Mouse (Mus musculus) erythroblast, embryonic 14.5 days (primary cell): ENCODE measurements around the gene Acd. TPM values are rescaled to one million over a fixed set of nuclear protein-coding genes. Genes with fewer than 3 reads are reported as not detected.

ENCODE experiments used
- H3K27me3 ChIP-seq: 2 replicates; pipeline ENCODE4 v1.6.1; 2012; ENCODE audit warnings: inconsistent platforms; ENCODE audit not compliant: control insufficient read depth
- H3K36me3 ChIP-seq: 2 replicates; pipeline ENCODE4 v1.6.1; 2012; ENCODE audit warnings: mild to moderate bottlenecking, inconsistent platforms; ENCODE audit not compliant: control insufficient read depth
- H3K4me1 ChIP-seq: 2 replicates; pipeline ENCODE4 v1.6.1; 2012; ENCODE audit warnings: inconsistent platforms; ENCODE audit not compliant: control insufficient read depth
- H3K4me3 ChIP-seq: replicated peaks from 2 replicates; pipeline ENCODE3; 2012; ENCODE audit warnings: moderate library complexity, mild to moderate bottlenecking, inconsistent platforms
- H3K9me3 ChIP-seq: 2 replicates; pipeline ENCODE4 v1.6.1; 2012; ENCODE audit warnings: low read length, inconsistent platforms, mixed read lengths; ENCODE audit not compliant: control insufficient read depth
- GATA1 ChIP-seq: IDR thresholded peaks from 2 replicates; pipeline ENCODE4 v1.6.1; 2012; ENCODE audit warnings: low read length, inconsistent platforms, mixed read lengths
- TAL1 ChIP-seq: IDR thresholded peaks from 3 replicates; pipeline ENCODE4 v1.6.1; 2012; ENCODE audit warnings: low read length, inconsistent platforms, mixed read lengths
- polyA plus RNA-seq: library from polyadenylated mRNA; stranded (reverse); fragments of >175 nt; gene quantifications from 2 replicates; pipeline ENCODE4 v1.2.3, GENCODE M21; 2012

The Acd gene
- polyA plus RNA-seq, 1 experiment, result 3.8 TPM

- H3K36me3 ChIP-seq, result peaks cover 29% of the 10 kb centered on the region
- H3K9me3 ChIP-seq, result no peaks in the 10 kb centered on the region
- TF ChIP-seq TAL1 (no peak), GATA1 (no peak)
- H3K27me3 ChIP-seq, result no peaks in the 10 kb centered on the region
- peaks cover 63% of the 10 kb centered on the region for H3K4me1 ChIP-seq
- H3K4me3 ChIP-seq, result no peak overlapping the region
These were observed 3.4 kb upstream of the Acd start for GRCm38 (mm10) chr8:105704146-105704812.

DNA sequence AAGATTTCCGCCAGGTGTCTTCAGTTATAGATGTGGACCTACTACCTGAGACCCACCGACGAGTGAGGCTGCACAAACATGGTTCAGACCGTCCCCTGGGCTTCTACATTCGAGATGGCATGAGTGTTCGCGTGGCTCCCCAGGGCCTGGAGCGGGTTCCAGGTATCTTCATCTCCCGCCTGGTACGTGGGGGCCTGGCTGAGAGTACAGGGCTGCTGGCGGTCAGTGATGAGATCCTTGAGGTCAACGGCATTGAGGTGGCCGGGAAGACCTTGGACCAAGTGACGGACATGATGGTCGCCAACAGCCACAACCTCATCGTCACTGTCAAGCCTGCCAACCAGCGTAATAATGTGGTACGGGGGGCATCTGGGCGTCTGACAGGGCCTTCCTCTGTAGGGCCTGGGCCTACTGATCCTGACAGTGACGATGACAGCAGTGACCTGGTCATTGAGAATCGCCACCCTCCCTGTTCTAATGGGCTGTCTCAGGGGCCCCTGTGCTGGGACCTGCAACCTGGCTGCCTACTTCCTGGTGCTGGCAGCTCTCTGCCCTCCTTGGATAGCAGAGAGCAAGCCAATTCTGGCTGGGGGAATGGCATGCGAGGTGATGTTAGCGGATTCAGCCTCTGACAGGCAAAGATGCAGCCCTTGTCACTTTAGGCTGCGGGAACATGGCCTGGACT, 2.0 kb upstream of the Acd start:
- Histone ChIP-seq H3K36me3 (peaks cover 41% of the 10 kb centered on the region), H3K9me3 (no peaks in the 10 kb centered on the region), H3K4me3 (no peak overlapping the region), H3K4me1 (peaks cover 58% of the 10 kb centered on the region), H3K27me3 (no peaks in the 10 kb centered on the region)
- TF ChIP-seq GATA1, result no peak
- TF ChIP-seq TAL1, result no peak

GRCm38 (mm10) chr8:105702001-105702401, 1.1 kb upstream of the Acd start:
- Histone ChIP-seq H3K27me3 (no peaks in the 10 kb centered on the region), H3K4me1 (peaks cover 57% of the 10 kb centered on the region), H3K36me3 (peaks cover 50% of the 10 kb centered on the region), H3K9me3 (no peaks in the 10 kb centered on the region), H3K4me3 (peak overlapping the region; percentile 77)
- TF ChIP-seq TAL1 (no peak), GATA1 (no peak)

DNA sequence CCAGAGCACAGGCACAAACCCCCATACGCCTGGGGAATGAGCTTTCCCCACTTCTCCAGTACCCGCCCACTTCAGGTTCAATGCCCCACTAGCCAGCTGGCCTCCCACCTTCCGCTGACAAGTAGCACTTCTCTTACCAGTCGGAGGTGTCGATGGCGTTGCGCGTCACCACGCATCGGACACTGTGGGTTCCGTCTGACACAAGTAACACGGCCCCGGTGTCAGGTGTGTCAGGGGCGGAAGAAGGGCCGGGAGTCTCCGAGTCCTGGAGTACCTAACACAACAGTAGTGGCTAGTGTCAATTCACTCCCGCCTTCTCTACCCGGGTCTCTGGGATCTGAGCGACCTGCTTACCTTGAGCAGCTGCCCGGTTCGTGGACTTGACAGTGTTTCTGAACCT, 336 bp downstream of the Acd start:
- no peaks in the 10 kb centered on the region for H3K9me3 ChIP-seq
- H3K27me3 ChIP-seq, result no peaks in the 10 kb centered on the region
- H3K4me3 ChIP-seq, result peak overlapping the region; percentile 77
- peaks cover 62% of the 10 kb centered on the region for H3K36me3 ChIP-seq
- H3K4me1 ChIP-seq, result peaks cover 56% of the 10 kb centered on the region
- TF ChIP-seq GATA1 (no peak), TAL1 (no peak)

DNA sequence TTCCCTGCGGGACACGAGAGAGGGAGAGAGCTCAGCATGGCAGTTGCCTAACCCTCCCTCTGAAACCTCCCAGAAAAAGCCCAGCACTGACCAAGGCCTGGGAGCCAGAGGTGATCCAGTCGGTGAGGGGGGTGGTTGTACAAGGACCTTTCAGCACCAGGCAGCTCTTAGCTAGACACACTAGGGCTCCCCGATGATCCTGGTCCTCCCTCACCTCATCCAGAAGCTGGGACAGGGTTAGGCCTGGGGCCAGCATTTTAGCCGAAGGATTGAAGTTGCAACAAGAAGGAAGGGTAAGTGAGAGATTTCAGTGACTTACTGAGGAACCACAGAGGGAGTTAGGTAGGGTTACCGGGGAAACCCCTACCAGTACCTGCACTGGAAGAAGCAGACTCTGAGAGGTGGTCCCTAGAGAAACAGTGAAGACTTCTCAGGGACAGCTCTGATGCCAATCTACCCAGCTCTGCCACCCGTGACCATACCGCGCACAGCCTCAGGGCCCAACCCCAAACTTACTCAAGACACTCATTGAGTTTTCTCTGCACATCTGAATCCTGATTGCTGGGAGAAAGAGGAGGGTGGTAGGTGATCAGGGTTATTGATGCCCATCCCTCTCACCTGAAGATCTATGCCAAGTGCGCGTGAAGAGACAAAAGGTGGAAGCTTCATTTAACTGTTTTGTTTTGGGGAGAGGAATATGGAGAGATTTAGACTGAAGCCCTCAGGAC, 1.2 kb downstream of the Acd start:
- H3K36me3 ChIP-seq, result peaks cover 70% of the 10 kb centered on the region
- TF ChIP-seq GATA1, result no peak
- no peak for TF ChIP-seq TAL1
- peak overlapping the region; percentile 77 for H3K4me3 ChIP-seq
- H3K9me3 ChIP-seq, result no peaks in the 10 kb centered on the region
- peaks cover 57% of the 10 kb centered on the region for H3K4me1 ChIP-seq
- peaks cover 2% of the 10 kb centered on the region for H3K27me3 ChIP-seq

DNA sequence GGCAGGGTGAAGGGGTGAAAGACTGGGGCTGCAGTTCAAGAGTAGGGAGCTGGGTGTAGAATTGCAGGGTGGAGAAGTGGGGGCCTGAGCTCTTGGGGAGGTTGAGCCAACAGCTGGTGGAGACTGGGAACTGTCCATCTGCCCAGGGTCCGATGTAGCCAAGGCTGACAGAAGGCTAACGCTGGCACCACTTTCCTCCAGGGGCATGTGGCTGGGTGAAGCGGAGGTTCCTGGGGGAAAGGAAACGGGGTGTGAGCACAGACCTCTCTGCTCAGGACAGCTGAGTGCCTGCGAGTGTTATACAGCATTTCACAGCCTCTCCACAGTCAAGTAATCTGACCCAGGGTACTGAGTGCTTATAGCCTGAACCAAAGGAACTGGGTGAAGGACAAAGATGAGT, 2.2 kb downstream of the Acd start:
- Histone ChIP-seq H3K4me3 (no peak overlapping the region), H3K36me3 (peaks cover 64% of the 10 kb centered on the region), H3K9me3 (no peaks in the 10 kb centered on the region), H3K4me1 (peaks cover 62% of the 10 kb centered on the region), H3K27me3 (peaks cover 9% of the 10 kb centered on the region)
- TF ChIP-seq GATA1, result no peak
- TF ChIP-seq TAL1, result no peak

DNA sequence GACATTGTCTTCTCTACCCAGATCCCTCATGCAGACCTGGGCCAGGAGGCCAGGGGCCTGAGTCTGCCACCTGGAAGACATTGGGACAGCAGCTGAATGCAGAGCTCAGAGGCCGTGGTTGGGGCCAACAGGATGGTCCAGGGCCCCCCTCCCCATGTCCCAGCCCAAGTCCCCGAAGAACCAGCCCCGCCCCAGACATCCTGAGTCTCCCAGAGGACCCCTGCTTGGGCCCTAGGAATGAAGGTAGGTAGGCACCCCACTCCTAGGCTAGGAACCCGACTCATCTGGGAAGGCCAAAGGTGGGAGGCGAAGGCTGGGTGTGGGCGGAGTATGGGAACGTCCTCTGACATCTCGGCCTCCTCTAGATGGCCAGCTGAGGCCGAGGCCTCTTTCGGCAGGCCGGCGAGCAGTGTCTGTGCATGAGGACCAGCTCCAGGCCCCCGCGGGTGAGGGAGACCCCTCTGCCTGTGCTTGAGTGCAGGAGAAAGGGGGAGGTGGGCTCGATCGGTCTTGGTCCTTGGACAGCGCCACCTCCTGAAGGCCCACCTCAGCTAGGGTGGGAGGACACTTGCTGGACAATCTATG, 3.6 kb downstream of the Acd start:
- H3K4me3 ChIP-seq, result no peak overlapping the region

DNA sequence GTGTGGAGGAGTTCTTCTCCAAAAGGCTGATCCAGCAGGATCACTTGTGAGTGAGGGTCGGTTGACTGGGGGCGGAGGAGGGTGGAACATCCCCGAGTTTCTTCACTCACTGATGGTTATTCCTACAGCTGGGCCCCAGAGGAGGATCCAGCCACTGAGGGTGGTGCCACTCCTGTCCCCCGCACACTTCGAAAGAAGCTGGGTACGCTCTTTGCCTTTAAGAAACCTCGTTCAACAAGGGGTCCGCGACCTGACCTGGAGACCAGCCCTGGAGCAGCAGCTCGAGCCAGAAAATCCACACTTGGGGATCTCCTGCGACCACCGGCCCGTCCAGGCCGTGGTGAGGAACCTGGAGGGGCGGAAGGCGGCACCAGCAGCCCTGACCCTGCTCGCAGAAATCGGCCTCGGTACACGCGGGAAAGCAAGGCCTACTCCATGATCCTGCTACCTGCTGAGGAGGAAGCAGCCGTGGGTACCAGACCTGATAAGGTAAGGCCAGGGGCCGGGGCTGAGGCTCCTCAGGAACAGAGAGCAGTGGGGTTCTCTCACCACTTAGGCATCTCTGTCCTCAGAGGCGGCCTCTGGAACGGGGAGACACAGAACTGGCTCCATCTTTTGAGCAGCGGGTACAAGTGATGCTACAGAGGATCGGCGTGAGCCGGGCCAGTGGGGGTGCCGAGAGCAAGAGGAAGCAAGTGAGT, 5.7 kb downstream of the Acd start:
- no peaks in the 10 kb centered on the region for H3K9me3 ChIP-seq
- H3K4me1 ChIP-seq, result peaks cover 47% of the 10 kb centered on the region
- no peak overlapping the region for H3K4me3 ChIP-seq
- H3K36me3 ChIP-seq, result peaks cover 50% of the 10 kb centered on the region
- TF ChIP-seq TAL1 (no peak), GATA1 (no peak)
- peaks cover 12% of the 10 kb centered on the region for H3K27me3 ChIP-seq

More for the DNA sequence above, 3.6 kb downstream of the Acd start:
- peaks cover 12% of the 10 kb centered on the region for H3K27me3 ChIP-seq
- no peaks in the 10 kb centered on the region for H3K9me3 ChIP-seq
- TF ChIP-seq GATA1 (no peak), TAL1 (no peak)
- H3K36me3 ChIP-seq, result peaks cover 50% of the 10 kb centered on the region
- H3K4me1 ChIP-seq, result peaks cover 63% of the 10 kb centered on the region
